Mouse (Mus musculus) heart, embryonic 16.5 days (tissue): Measurements from ENCODE around the gene Casp6. TPM values are rescaled to one million over a fixed set of nuclear protein-coding genes. Genes with fewer than 3 reads are reported as not detected.

Source experiments
- ATAC-seq: fragments of 200-750 bp; cut with Nextera tagmentation; replicated peaks from 2 replicates; pipeline ENCODE4 v1.8.0; 2017; ENCODE audit warnings: moderate number of reproducible peaks; ENCODE audit not compliant: insufficient read depth, low FRiP score; ENCODE audit errors: extremely low read depth
- H3K27ac ChIP-seq: fragments of 300-500 bp; sonication (generic); 2 replicates; pipeline ENCODE4 v1.5.1; 2014; ENCODE audit warnings: mild to moderate bottlenecking, low read length, control low read depth, moderate library complexity
- H3K27me3 ChIP-seq: fragments of 300-500 bp; sonication (generic); 2 replicates; pipeline ENCODE4 v1.6.1; 2014; ENCODE audit warnings: low read length, mixed read lengths; ENCODE audit not compliant: control insufficient read depth, insufficient read depth
- H3K36me3 ChIP-seq: fragments of 300-500 bp; sonication (generic); 2 replicates; pipeline ENCODE4 v1.6.1; 2014; ENCODE audit not compliant: control insufficient read depth, insufficient read depth
- H3K4me1 ChIP-seq: fragments of 300-500 bp; sonication (generic); 2 replicates; pipeline ENCODE4 v1.6.1; 2014; ENCODE audit warnings: low read length, mixed read lengths; ENCODE audit not compliant: control insufficient read depth, insufficient read depth
- H3K4me2 ChIP-seq: fragments of 300-500 bp; sonication (generic); 2 replicates; pipeline ENCODE4 v1.6.1; 2014; ENCODE audit warnings: low read depth, mild to moderate bottlenecking, control low read depth, low read length
- H3K4me3 ChIP-seq: fragments of 300-500 bp; sonication (generic); 2 replicates; pipeline ENCODE4 v1.5.1; 2014; ENCODE audit warnings: mild to moderate bottlenecking, control low read depth, low read length
- H3K9ac ChIP-seq: fragments of 300-500 bp; sonication (generic); 2 replicates; pipeline ENCODE4 v1.6.1; 2014; ENCODE audit warnings: low read length, control low read depth
- H3K9me3 ChIP-seq: fragments of 300-500 bp; sonication (generic); replicated peaks from 2 replicates; pipeline ENCODE4 v1.6.1; 2016; ENCODE audit warnings: low read length; ENCODE audit not compliant: control insufficient read depth
- WGBS: fragments of 180-500 bp; shearing (Covaris S2); extraction: QIAGEN DNeasy Blood & Tissue Kit; methylation state at CpG from one replicate; pipeline ENCODE4 v1.1.7; 2014; 5-methylcytosine and 5-hydroxymethylcytosine counted together
- polyA plus RNA-seq: library from polyadenylated mRNA; unstranded; fragments of >200 nt; fragmentation: Nextera tagmentation; extraction: Ambion mirVana; gene quantifications from 2 replicates; pipeline ENCODE4 v1.2.1, GENCODE M21; 2015

Gene Casp6
- polyA plus RNA-seq, 1 experiment from 2014 or later, result 66.6 TPM

DNA sequence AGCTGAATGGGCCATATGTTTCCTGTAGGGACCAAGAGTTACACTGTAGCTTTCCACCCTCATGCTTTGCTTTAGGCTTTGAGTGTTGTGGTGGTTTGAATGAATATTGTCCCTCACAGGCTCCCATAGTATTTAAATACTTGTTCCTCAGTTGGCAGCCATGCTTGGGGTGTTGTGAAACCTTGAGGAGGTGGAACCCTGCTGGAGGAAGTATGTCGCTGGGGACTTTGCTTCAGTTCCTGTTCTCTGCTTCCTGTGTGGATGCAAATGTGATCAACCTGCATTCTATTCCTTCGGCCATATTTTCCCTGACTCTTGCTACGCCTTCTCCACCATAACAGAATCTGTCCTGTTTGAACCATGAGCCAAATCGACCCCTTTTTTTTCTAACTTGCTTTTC lies 52.1 kb downstream of the Casp6 start:
- ATAC-seq, result no peak

DNA sequence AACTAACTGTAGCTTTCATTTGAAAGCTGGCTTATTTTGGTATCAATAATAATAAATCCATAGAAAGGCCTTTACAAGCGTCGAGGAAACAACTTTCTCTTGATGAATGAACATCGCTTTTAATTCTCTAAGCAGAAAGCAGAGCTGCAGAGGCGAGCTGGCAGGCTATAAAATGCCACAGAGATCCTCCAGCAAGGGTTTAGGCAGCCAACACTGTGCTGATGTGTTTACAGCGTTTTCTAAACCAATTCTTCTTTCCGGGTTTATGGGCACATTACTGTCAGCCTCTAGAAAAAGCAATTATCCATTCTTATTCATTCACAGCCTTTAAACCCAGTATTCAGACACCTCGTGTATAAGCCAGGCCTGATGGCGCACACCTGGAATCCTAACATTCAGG lies 61.3 kb downstream of the Casp6 start:
- WGBS, result 85% methylated on average over 8 of the region's 8 CpGs

More for the DNA sequence above, 52.1 kb downstream of the Casp6 start:
- Histone ChIP-seq H3K4me3 (no peak overlapping the region), H3K27ac (no peak overlapping the region), H3K27me3 (no peaks in the 10 kb centered on the region), H3K4me1 (no peaks in the 10 kb centered on the region), H3K9me3 (no peaks in the 10 kb centered on the region), H3K9ac (no peak overlapping the region), H3K4me2 (no peak overlapping the region), H3K36me3 (no peaks in the 10 kb centered on the region)
- 77% methylated on average over 4 of the region's 4 CpGs for WGBS

More for the DNA sequence above, 61.3 kb downstream of the Casp6 start:
- no peak for ATAC-seq
- Histone ChIP-seq H3K4me3 (no peak overlapping the region), H3K27ac (no peak overlapping the region), H3K4me2 (no peak overlapping the region), H3K9ac (no peak overlapping the region), H3K27me3 (no peaks in the 10 kb centered on the region), H3K36me3 (no peaks in the 10 kb centered on the region), H3K4me1 (no peaks in the 10 kb centered on the region), H3K9me3 (no peaks in the 10 kb centered on the region)

Other genes starting within 250 kb of the Casp6 start
- 2.0 and 2.7 TPM in 2 replicates for gene Egf, start 146.1 kb upstream of the Casp6 start, polyA plus RNA-seq
- gene Lrit3, start 97.4 kb upstream of the Casp6 start, polyA plus RNA-seq, result not detected in 2 replicates
- 0.08 TPM in 1 of 2 replicates, not detected in the other for gene Rrh, start 78.8 kb upstream of the Casp6 start, polyA plus RNA-seq
- gene Gar1, start 70.0 kb upstream of the Casp6 start, polyA plus RNA-seq, result 35.0 and 42.0 TPM in 2 replicates
- 2.3 and 2.5 TPM in 2 replicates for gene Cfi, start 65.5 kb upstream of the Casp6 start, polyA plus RNA-seq
- gene Pla2g12a, start 22.8 kb upstream of the Casp6 start, polyA plus RNA-seq, result 65.8 and 76.6 TPM in 2 replicates
- 7.4 and 12.4 TPM in 2 replicates for gene Mcub, start 68.8 kb downstream of the Casp6 start, polyA plus RNA-seq
- 24.7 and 25.8 TPM in 2 replicates for gene Sec24b, start 160.1 kb downstream of the Casp6 start, polyA plus RNA-seq
- gene Col25a1, start 230.1 kb downstream of the Casp6 start, polyA plus RNA-seq, result 1.2 and 2.1 TPM in 2 replicates